Mouse (Mus musculus): ENCODE measurements at regions not wholly inside any gene's neighbourhood (a gene's known extent, or its start where the extent isn't known, plus 50 kb on each side); places are given as distances from the start of the nearest gene placed in this dataset.

DNA sequence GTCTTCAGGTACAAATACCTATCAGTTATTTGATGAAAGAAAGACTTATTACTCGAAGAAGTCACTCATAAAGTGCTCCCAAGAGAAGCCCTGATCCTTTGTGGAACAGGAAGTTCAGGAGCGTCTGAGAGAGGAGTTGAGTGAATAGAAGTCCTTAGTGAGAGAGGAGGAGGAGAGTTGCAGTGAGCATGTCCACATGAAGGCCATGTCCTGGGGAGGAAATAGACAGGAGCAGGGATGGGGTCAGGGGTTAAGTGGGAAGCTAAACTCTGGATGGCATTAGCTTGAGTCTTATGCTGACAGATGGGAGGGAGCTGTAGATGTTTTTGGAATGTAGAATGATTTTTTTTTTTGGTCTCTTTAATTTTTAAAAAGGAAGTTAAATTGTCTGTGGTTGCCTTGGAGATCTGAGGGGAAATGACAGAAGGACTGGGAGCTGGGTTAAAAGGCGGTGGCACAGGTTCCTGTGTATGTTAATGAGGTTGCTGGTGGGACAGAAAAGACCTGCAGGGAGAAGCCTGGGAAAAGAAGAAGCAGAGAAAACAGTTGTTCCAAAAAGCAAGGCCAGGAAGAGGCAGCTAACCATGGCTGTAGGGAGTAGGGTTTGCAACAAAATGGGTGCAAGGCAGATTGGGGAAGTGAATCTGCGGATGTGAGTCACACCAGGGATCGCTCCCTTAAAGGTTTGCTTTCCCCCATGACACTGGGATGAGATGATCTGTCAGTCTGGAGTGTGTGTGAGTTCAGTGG, 128.9 kb downstream of the 4933412E24Rik start:
- H3K9me3 ChIP-seq (replicated peaks): 0 out of 2 replicates have a peak, but pooled peaks cover 2% of the 10 kb centered on the region
- no peaks in the 10 kb centered on the region for H3K36me3 ChIP-seq
- ATAC-seq (ENCODE audit: insufficient number of reproducible peaks, low FRiP score): no peak
- no peak overlapping the region for H3K27ac ChIP-seq (ENCODE audit: poor library complexity, severe bottlenecking)
- no peak overlapping the region for H3K4me3 ChIP-seq
- no peaks in the 10 kb centered on the region for H3K27me3 ChIP-seq (replicated peaks)
- peaks cover 5% of the 10 kb centered on the region; the same call in 1 of the 2 replicates for H3K4me1 ChIP-seq (replicated peaks)
- WGBS: 53% methylated on average over 5 of the region's 5 CpGs
- H3K9ac ChIP-seq: no peak overlapping the region
- H3K4me2 ChIP-seq: peak overlapping the region; percentile 15

DNA sequence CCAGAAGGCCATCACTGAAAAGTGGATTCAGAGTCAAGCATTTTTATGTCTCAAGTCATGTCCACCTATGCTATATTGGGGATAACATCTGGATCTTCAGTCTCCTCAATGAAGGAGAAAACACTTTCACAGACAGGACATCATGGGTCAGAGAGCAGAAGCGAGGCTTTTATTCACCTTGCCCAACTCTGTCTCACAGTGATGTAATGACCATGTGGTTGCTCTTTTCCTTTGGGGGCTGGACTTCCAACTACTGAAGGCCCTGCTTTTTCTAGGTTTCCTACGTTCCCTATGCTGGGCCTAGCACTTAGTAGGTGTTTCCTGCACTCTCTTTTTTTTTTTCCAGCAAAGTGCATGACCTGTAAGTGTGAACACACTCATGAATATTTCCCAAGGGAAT, 130.4 kb downstream of the 4933412E24Rik start:
- no peaks in the 10 kb centered on the region for H3K27me3 ChIP-seq (replicated peaks)
- H3K4me1 ChIP-seq (replicated peaks): peaks cover 5% of the 10 kb centered on the region; the same call in 1 of the 2 replicates
- H3K27ac ChIP-seq (ENCODE audit: poor library complexity, severe bottlenecking): no peak overlapping the region
- no peaks in the 10 kb centered on the region for H3K36me3 ChIP-seq
- ATAC-seq (ENCODE audit: insufficient number of reproducible peaks, low FRiP score): no peak
- H3K9ac ChIP-seq: no peak overlapping the region
- H3K9me3 ChIP-seq (replicated peaks): 0 out of 2 replicates have a peak, but pooled peaks cover 2% of the 10 kb centered on the region
- no peak overlapping the region for H3K4me3 ChIP-seq
- 69% methylated on average over 2 of the region's 2 CpGs for WGBS
- no peak overlapping the region for H3K4me2 ChIP-seq

DNA sequence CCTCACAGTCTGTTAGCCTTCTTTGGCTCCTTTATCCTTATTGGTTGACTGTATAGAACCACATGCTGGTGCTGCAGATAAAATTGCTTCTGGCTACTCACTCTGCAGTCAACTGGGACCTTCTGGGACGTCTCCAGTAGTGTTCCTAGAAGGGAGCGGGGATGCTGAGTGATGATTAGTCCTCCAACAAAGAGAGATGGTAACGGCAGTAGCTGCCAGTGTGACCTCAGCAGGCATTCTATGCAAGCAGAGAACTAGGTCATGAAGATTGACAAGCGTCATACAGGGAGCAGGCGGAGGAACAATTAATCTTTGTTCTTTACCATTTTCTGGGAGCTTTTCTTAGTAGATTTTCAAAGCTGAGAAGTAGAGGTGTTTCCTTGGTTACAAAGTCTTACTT, 134.0 kb downstream of the 4933412E24Rik start:
- Histone ChIP-seq H3K4me3 (no peak overlapping the region), H3K27ac (ENCODE audit: poor library complexity, severe bottlenecking) (no peak overlapping the region), H3K36me3 (no peaks in the 10 kb centered on the region), H3K4me1 (replicated peaks) (no peaks in the 10 kb centered on the region), H3K9me3 (replicated peaks) (0 out of 2 replicates have a peak, but pooled peaks cover 2% of the 10 kb centered on the region), H3K4me2 (no peak overlapping the region), H3K27me3 (replicated peaks) (no peaks in the 10 kb centered on the region), H3K9ac (no peak overlapping the region)
- ATAC-seq (ENCODE audit: insufficient number of reproducible peaks, low FRiP score): no peak
- WGBS: 68% methylated on average over 5 of the region's 5 CpGs

DNA sequence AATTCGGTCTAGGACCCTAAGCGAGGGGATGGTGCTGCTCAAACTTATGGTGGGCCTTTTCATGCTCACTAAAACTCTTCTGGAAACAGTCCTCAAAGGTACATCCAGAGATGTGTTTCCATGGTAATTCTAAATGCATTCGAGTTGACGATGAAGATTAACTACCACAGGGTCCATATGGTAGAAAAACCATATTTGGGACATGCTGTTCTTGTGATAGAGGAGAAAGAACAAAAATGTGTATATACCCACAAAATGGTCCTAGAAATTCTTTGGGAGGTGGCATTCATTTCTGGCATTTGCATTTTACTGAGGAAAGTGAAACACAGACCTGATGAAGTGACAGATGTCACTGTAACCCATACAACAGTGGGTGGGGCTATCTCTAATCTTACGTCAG, 136.0 kb downstream of the 4933412E24Rik start:
- H3K27me3 ChIP-seq (replicated peaks): no peaks in the 10 kb centered on the region
- no peak overlapping the region for H3K9ac ChIP-seq
- H3K36me3 ChIP-seq: no peaks in the 10 kb centered on the region
- 0 out of 2 replicates have a peak, but pooled peaks cover 2% of the 10 kb centered on the region for H3K9me3 ChIP-seq (replicated peaks)
- H3K27ac ChIP-seq (ENCODE audit: poor library complexity, severe bottlenecking): no peak overlapping the region
- no peak overlapping the region for H3K4me2 ChIP-seq
- no peak for ATAC-seq (ENCODE audit: insufficient number of reproducible peaks, low FRiP score)
- WGBS: 86% methylated on average over 5 of the region's 5 CpGs
- H3K4me1 ChIP-seq (replicated peaks): no peaks in the 10 kb centered on the region
- H3K4me3 ChIP-seq: no peak overlapping the region

DNA sequence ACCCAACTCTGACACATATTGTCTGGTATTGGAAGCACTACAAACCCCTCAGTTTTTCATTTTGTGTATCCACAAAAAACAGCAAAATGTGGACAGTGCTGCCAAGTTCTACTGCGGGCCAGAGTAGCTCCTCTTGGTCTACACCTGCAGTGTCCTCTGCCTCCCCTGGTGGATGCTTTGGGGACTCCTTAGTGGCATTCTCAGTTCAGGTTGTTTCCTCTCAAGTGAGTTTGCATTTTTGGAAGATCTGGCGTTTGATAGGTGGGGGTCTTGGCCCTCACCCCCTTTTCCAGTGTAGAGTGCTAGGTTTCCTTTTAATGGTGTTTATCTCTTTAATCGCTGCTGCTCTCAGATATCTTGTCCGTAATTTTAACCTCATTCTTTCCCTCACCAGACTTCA, 137.1 kb downstream of the 4933412E24Rik start:
- no peak overlapping the region for H3K4me3 ChIP-seq
- H3K4me2 ChIP-seq: no peak overlapping the region
- no peak overlapping the region for H3K27ac ChIP-seq (ENCODE audit: poor library complexity, severe bottlenecking)
- H3K36me3 ChIP-seq: no peaks in the 10 kb centered on the region
- whole genome bisulfite sequencing: 81% methylated on average over 4 of the region's 4 CpGs
- no peaks in the 10 kb centered on the region for H3K4me1 ChIP-seq (replicated peaks)
- ATAC-seq (ENCODE audit: insufficient number of reproducible peaks, low FRiP score): no peak
- H3K9ac ChIP-seq: no peak overlapping the region
- H3K9me3 ChIP-seq (replicated peaks): 0 out of 2 replicates have a peak, but pooled peaks cover 2% of the 10 kb centered on the region
- no peaks in the 10 kb centered on the region for H3K27me3 ChIP-seq (replicated peaks)

DNA sequence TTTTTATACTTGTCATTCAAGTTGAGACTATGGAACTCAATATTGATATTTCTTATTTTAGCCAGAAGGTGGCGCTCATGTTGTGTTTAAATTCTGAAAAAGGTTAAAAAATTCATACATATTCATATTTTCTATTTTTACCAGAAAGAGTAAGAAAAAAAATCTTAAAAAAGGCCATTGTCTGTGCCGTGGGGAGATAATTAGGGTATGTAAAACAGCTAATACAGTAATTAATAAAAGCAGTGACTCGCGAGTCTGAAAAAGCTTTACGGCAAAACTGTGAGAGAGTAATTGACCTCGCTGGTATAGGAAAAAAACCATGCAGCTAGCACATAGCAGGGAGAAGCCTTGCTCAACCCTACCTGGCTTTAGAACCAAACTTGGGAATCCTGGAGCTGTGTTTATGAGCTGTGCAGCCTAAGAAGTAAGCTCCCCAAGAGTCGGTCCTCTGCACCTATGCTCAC, 140.1 kb downstream of the 4933412E24Rik start:
- no peaks in the 10 kb centered on the region for H3K9me3 ChIP-seq (replicated peaks)
- no peaks in the 10 kb centered on the region for H3K4me1 ChIP-seq (replicated peaks)
- H3K27me3 ChIP-seq (replicated peaks): no peaks in the 10 kb centered on the region
- H3K4me2 ChIP-seq: no peak overlapping the region
- ATAC-seq (ENCODE audit: insufficient number of reproducible peaks, low FRiP score): no peak
- H3K36me3 ChIP-seq: no peaks in the 10 kb centered on the region
- H3K27ac ChIP-seq (ENCODE audit: poor library complexity, severe bottlenecking): no peak overlapping the region
- H3K9ac ChIP-seq: no peak overlapping the region
- H3K4me3 ChIP-seq: no peak overlapping the region
- 74% methylated on average over 7 of the region's 7 CpGs for WGBS

DNA sequence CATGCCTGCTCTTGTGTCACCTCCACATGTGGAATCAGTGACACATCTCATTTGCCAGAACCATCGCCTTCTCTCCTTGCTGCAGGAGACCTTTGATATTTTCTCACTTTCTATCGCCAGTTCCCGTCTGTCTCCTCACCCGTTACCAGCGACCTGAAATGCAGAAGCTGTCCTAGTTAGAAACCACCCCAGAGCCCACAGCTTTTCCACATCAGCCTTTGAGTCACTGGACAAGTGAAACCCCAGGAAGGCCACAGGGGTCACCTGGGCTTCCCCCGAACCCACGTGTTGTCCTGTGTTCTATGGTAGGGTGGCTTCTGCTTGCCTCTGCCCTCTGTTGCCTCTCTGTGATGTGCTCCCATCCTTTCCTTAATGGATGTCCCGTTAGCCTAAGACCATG, 149.7 kb downstream of the 4933412E24Rik start:
- Histone ChIP-seq H3K9me3 (replicated peaks) (peaks cover 7% of the 10 kb centered on the region; the same call in 1 of the 2 replicates), H3K4me1 (replicated peaks) (no peaks in the 10 kb centered on the region), H3K27ac (ENCODE audit: poor library complexity, severe bottlenecking) (no peak overlapping the region), H3K4me2 (no peak overlapping the region), H3K36me3 (no peaks in the 10 kb centered on the region), H3K27me3 (replicated peaks) (no peaks in the 10 kb centered on the region), H3K9ac (no peak overlapping the region), H3K4me3 (no peak overlapping the region)
- WGBS: 83% methylated on average over 8 of the region's 8 CpGs
- no peak for ATAC-seq (ENCODE audit: insufficient number of reproducible peaks, low FRiP score)

DNA sequence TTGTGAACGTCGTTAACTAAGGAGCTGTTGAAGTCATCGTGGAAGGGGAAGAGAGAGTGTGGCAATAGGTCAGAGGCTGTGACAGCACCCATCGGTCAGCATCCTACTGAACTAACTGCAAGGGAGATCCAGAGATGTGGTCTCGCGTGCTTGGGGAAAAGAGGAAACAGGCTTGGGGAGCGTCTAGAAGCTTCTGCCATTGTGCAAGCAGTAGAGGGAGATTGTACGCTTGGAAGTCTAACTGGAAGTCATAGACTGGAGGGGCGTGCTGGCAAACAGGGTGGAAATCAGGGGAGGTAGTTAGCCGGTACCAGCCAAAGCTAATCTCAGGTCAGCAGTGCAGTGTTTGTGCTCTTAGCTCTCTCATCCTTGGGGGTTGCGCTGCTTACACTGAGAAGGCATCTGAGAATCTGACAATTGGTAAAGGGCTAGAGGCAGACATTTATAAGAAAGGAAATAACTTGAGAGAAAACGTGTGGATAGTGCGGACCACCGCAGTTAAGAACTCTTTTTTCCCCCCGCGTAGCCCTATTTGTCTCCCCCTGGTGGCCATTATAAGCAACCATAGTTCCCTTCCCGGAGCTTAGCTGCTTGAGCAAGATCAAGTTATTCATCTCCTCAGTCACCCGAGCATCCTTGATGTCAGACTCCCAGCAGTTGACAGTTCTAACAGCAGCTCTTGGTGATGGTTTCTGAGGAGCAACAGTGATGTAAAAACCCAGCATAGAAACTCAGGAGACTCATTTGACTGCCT, 151.5 kb downstream of the 4933412E24Rik start:
- H3K4me3 ChIP-seq: no peak overlapping the region
- H3K27me3 ChIP-seq (replicated peaks): no peaks in the 10 kb centered on the region
- no peaks in the 10 kb centered on the region for H3K4me1 ChIP-seq (replicated peaks)
- H3K36me3 ChIP-seq: no peaks in the 10 kb centered on the region
- ATAC-seq (ENCODE audit: insufficient number of reproducible peaks, low FRiP score): no peak
- peak overlapping the region; percentile 42 for H3K4me2 ChIP-seq
- H3K9me3 ChIP-seq (replicated peaks): 0 out of 2 replicates have a peak, but pooled peaks cover under 1% of the 10 kb centered on the region
- H3K9ac ChIP-seq: no peak overlapping the region
- WGBS: 45% methylated on average over 18 of the region's 18 CpGs
- no peak overlapping the region for H3K27ac ChIP-seq (ENCODE audit: poor library complexity, severe bottlenecking)

DNA sequence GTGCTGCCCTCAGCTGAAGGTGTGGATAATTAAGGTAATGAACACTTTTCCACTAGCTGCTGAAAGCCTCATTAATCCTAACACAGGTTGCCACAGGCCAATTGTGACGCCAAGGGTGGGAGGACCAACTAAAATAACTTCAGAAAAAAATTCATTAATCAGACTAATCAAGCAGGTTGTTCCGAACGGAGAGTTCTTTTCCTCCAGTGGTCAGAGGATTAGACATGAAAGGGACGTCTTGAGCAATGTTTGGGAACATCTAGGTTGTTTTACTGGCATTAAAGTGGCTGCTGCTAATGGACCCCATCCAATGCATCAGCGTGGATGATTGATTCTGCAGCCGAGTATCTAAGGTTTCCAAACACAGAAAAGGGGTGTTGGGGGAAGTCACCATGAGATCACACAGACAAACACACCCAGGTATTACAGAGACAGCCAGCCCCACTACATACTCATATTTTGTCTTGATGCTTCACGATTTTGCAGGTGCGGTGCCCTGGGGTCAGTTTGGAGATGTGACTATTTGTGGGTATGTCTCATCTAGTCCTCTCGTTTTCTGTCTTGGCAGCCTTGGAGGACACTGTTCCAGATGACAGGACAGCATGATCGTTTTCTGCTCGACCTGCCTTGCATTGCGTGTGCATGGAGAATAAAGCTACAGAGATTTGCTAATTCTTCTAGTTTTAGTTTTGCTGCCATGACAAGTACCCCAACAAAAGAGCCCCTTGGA, 164.0 kb downstream of the 4933412E24Rik start:
- WGBS: 77% methylated on average over 12 of the region's 12 CpGs
- no peak for ATAC-seq (ENCODE audit: insufficient number of reproducible peaks, low FRiP score)

DNA sequence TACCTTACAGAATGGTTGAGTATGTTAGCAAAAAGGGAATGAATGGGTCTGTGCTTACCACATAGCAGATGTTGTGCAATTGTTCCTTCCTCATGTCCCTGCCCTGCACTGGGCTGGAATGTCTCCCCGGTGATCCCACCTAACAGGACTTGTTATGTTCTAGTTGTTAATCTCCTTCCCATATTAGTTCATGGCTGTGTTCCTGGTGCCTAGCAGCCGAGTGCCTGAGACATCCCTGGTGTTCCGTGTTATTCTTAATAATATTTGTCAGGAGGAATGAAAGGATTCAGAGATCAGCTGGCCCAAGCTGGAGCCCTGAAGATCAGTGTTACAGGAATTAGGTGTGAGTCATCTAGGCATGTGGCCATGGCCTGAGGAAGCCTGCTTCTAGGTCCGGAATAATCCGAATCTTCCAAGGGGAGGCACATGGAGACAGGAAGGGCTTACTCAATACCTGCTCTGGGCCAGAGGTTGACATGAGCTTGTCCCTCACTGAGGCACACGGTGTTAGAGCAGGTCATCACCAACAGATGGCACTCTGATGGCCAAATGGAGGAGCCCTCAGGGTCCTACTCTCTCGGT, 171.2 kb downstream of the 4933412E24Rik start:
- WGBS: 68% methylated on average over 7 of the region's 7 CpGs
- no peak for ATAC-seq (ENCODE audit: insufficient number of reproducible peaks, low FRiP score)
- Histone ChIP-seq H3K9me3 (replicated peaks) (peaks cover 6% of the 10 kb centered on the region; the same call in 1 of the 2 replicates), H3K4me2 (no peak overlapping the region), H3K27ac (ENCODE audit: poor library complexity, severe bottlenecking) (no peak overlapping the region), H3K4me1 (replicated peaks) (no peaks in the 10 kb centered on the region), H3K36me3 (no peaks in the 10 kb centered on the region), H3K9ac (no peak overlapping the region), H3K27me3 (replicated peaks) (no peaks in the 10 kb centered on the region), H3K4me3 (no peak overlapping the region)

More for the DNA sequence above, 164.0 kb downstream of the 4933412E24Rik start:
- no peak overlapping the region for H3K4me3 ChIP-seq
- H3K27me3 ChIP-seq (replicated peaks): no peaks in the 10 kb centered on the region
- peaks cover 6% of the 10 kb centered on the region; the same call in 1 of the 2 replicates for H3K9me3 ChIP-seq (replicated peaks)
- H3K4me2 ChIP-seq: no peak overlapping the region
- no peak overlapping the region for H3K9ac ChIP-seq
- no peaks in the 10 kb centered on the region for H3K4me1 ChIP-seq (replicated peaks)
- no peak overlapping the region for H3K27ac ChIP-seq (ENCODE audit: poor library complexity, severe bottlenecking)
- H3K36me3 ChIP-seq: no peaks in the 10 kb centered on the region

Measured in heart, embryonic 12.5 days (tissue).